Mouse (Mus musculus) adrenal gland, postnatal 10 days (tissue): ENCODE results near the gene Rpl29. TPM values are rescaled to one million over a fixed set of nuclear protein-coding genes. Genes with fewer than 3 reads are reported as not detected.

Experiments
- DNase-seq: peaks from one replicate; pipeline ENCODE4 v3.0.0; 2021; ENCODE audit warnings: mixed read lengths
- total RNA-seq, 2 experiments: library from RNA; stranded (reverse); gene quantifications; 2 replicates each; pipeline ENCODE4 v1.2.3; 2021

The Rpl29 gene
- total RNA-seq, 2 experiments from 2014 or later = 485 to 490 TPM

GRCm38 (mm10) chr9:106417841-106418625 is 11.2 kb upstream of the Rpl29 start:
- peak; percentile 87 for DNase-seq

GRCm38 (mm10) chr9:106420608-106421007 is 8.6 kb upstream of the Rpl29 start:
- no peak for DNase-seq

- DNase-seq = no peak
These were observed 8.0 kb upstream of the Rpl29 start for GRCm38 (mm10) chr9:106421033-106421864.

GRCm38 (mm10) chr9:106421865-106422160 is 7.4 kb upstream of the Rpl29 start:
- peak; percentile 90 for DNase-seq

- DNase-seq = no peak
These were observed 484 bp upstream of the Rpl29 start for GRCm38 (mm10) chr9:106428719-106429220.

- DNase-seq = no peak
These were observed 686 bp downstream of the Rpl29 start for GRCm38 (mm10) chr9:106430015-106430264.

GRCm38 (mm10) chr9:106433389-106433788 is 4.1 kb downstream of the Rpl29 start:
- DNase-seq = no peak

GRCm38 (mm10) chr9:106436566-106436965 is 7.3 kb downstream of the Rpl29 start:
- DNase-seq = no peak

- DNase-seq = no peak
These were observed 13.4 kb downstream of the Rpl29 start for GRCm38 (mm10) chr9:106442680-106443079.

GRCm38 (mm10) chr9:106444836-106445235 is 15.6 kb downstream of the Rpl29 start:
- DNase-seq = no peak

GRCm38 (mm10) chr9:106447348-106447747 is 18.1 kb downstream of the Rpl29 start, which contains the start of the genes Abhd14b and Abhd14a:
Gene Abhd14b (plus strand): TSS chr9:106447459.
Gene Abhd14a (minus strand): TSS chr9:106447678.
- peak; percentile 96 for DNase-seq

- no peak for DNase-seq
These were observed 18.7 kb downstream of the Rpl29 start for GRCm38 (mm10) chr9:106447951-106448350.

GRCm38 (mm10) chr9:106448498-106449031 is 19.3 kb downstream of the Rpl29 start:
- peak; percentile 82 for DNase-seq

- DNase-seq = no peak
These were observed 20.7 kb downstream of the Rpl29 start for GRCm38 (mm10) chr9:106449947-106450346.

- peak; percentile 86 for DNase-seq
These were observed 21.4 kb downstream of the Rpl29 start for GRCm38 (mm10) chr9:106450661-106451060.

- DNase-seq = no peak
These were observed 22.0 kb downstream of the Rpl29 start for GRCm38 (mm10) chr9:106451298-106451697.

- no peak for DNase-seq
These were observed 22.6 kb downstream of the Rpl29 start for GRCm38 (mm10) chr9:106451899-106452298.

GRCm38 (mm10) chr9:106452351-106452750 is 23.1 kb downstream of the Rpl29 start:
- no peak for DNase-seq

GRCm38 (mm10) chr9:106452821-106453220 is 23.6 kb downstream of the Rpl29 start:
- peak; percentile 46 for DNase-seq

- peak; percentile 73 for DNase-seq
These were observed 24.2 kb downstream of the Rpl29 start, which contains the start of gene Pcbp4 for GRCm38 (mm10) chr9:106453271-106454070. Gene Pcbp4 (plus strand): TSS chr9:106453291.

- no peak for DNase-seq
These were observed 25.0 kb downstream of the Rpl29 start for GRCm38 (mm10) chr9:106454071-106454761.
